Mouse (Mus musculus) gastrocnemius, postnatal 36 days (tissue): ENCODE data around the gene U2af1. TPM values are rescaled to one million over a fixed set of nuclear protein-coding genes. Genes with fewer than 3 reads are reported as not detected.

Source experiments
- DNase-seq, 2 experiments: peaks; one replicate each; pipeline ENCODE4 v3.0.0; 2022
- intact Hi-C: fragments of 180-260 bp; cut with DNase I; formaldehyde crosslinking; loops from one replicate; pipeline ENCODE4 v1.15.1; 2025
- total RNA-seq, 2 experiments: library from RNA; stranded (reverse); gene quantifications; 2 replicates each; pipeline ENCODE4 v1.2.3; 2021

Gene U2af1
- total RNA-seq, 2 experiments from 2014 or later = 56.8 to 65.7 TPM

GRCm38 (mm10) chr17:31668306-31668705 is 9.6 kb upstream of the U2af1 start:
- no peak for DNase-seq
- intact Hi-C loops = no loop called here

GRCm38 (mm10) chr17:31664760-31665159 is 6.1 kb upstream of the U2af1 start:
- DNase-seq = peak; percentile 68 to 81

GRCm38 (mm10) chr17:31662855-31663254 is 4.2 kb upstream of the U2af1 start:
- no peak for DNase-seq
- intact Hi-C loops = loop anchor here (5.0 kb wide), 1 partner anchor 336 kb away; no protein-coding TSS in a partner anchor

More at GRCm38 (mm10) chr17:31664760-31665159, 6.1 kb upstream of the U2af1 start:
- intact Hi-C loops = loop anchor here (2.0 to 5.0 kb wide), 2 partner anchors 286 to 337 kb away; no protein-coding TSS in a partner anchor

- intact Hi-C loops = loop anchor here (5.0 kb wide), 1 partner anchor 333 kb away; no protein-coding TSS in a partner anchor
- no peak for DNase-seq
Observed at GRCm38 (mm10) chr17:31660661-31661250, 2.1 kb upstream of the U2af1 start.

- DNase-seq = no peak
- intact Hi-C loops = no loop called here
Observed at GRCm38 (mm10) chr17:31658136-31658467, 590 bp downstream of the U2af1 start.

GRCm38 (mm10) chr17:31657141-31657983 is 1.3 kb downstream of the U2af1 start:
- no peak for DNase-seq
- intact Hi-C loops = no loop called here

- intact Hi-C loops = no loop called here
- no peak for DNase-seq
Observed at GRCm38 (mm10) chr17:31656682-31657081, 2.0 kb downstream of the U2af1 start.

- intact Hi-C loops = no loop called here
- no peak for DNase-seq
Observed at GRCm38 (mm10) chr17:31655366-31655765, 3.3 kb downstream of the U2af1 start.

- DNase-seq = no peak
- intact Hi-C loops = no loop called here
Observed at GRCm38 (mm10) chr17:31653277-31653676, 5.4 kb downstream of the U2af1 start.

GRCm38 (mm10) chr17:31652152-31652551 is 6.5 kb downstream of the U2af1 start:
- no peak for DNase-seq
- intact Hi-C loops = no loop called here

GRCm38 (mm10) chr17:31646199-31647002 is 12.3 kb downstream of the U2af1 start:
- no peak for DNase-seq
- intact Hi-C loops = no loop called here

GRCm38 (mm10) chr17:31642913-31643312 is 15.8 kb downstream of the U2af1 start:
- DNase-seq = no peak
- intact Hi-C loops = no loop called here

GRCm38 (mm10) chr17:31642331-31642730 is 16.4 kb downstream of the U2af1 start:
- no peak for DNase-seq
- intact Hi-C loops = no loop called here

GRCm38 (mm10) chr17:31639651-31640050 is 19.0 kb downstream of the U2af1 start:
- intact Hi-C loops = no loop called here
- no peak for DNase-seq

- DNase-seq = no peak
- intact Hi-C loops = no loop called here
Observed at GRCm38 (mm10) chr17:31637866-31638570, 20.7 kb downstream of the U2af1 start.

GRCm38 (mm10) chr17:31636942-31637811 is 21.5 kb downstream of the U2af1 start, which contains the start of gene Cbs:
Cbs (minus strand) TSS chr17:31637238.
- intact Hi-C loops = no loop called here
- peak; percentile 66 to 81 for DNase-seq

GRCm38 (mm10) chr17:31636277-31636941 is 22.3 kb downstream of the U2af1 start:
- intact Hi-C loops = no loop called here
- no peak for DNase-seq

- intact Hi-C loops = no loop called here
- no peak for DNase-seq
Observed at GRCm38 (mm10) chr17:31635781-31636180, 22.9 kb downstream of the U2af1 start.

GRCm38 (mm10) chr17:31634896-31635295 is 23.8 kb downstream of the U2af1 start:
- intact Hi-C loops = no loop called here
- no peak for DNase-seq
